Mouse (Mus musculus) stomach, embryonic 16.5 days (tissue): ENCODE results near the gene Cyp4f37. TPM values are rescaled to one million over a fixed set of nuclear protein-coding genes. Genes with fewer than 3 reads are reported as not detected.
A peak's percentile ranks its signal among the peaks of the same experiment; 100 is the strongest.

Source experiments
- ATAC-seq: fragments of 200-750 bp; cut with Nextera tagmentation; 2 replicates; pipeline ENCODE4 v1.8.0; 2017; ENCODE audit warnings: moderate number of reproducible peaks, moderate TSS enrichment; ENCODE audit not compliant: insufficient read depth, low FRiP score
- H3K27ac ChIP-seq: fragments of 300-500 bp; sonication (generic); 2 replicates; pipeline ENCODE4 v1.5.1; 2014; ENCODE audit warnings: low read length
- H3K27me3 ChIP-seq: fragments of 300-500 bp; sonication (generic); 2 replicates; pipeline ENCODE4 v1.6.1; 2014; ENCODE audit warnings: low read length, control low read depth, mixed read lengths; ENCODE audit not compliant: control insufficient read depth, insufficient read depth
- H3K36me3 ChIP-seq: fragments of 300-500 bp; sonication (generic); 2 replicates; pipeline ENCODE4 v1.6.1; 2014; ENCODE audit warnings: low read length; ENCODE audit not compliant: control insufficient read depth, insufficient read depth
- H3K4me1 ChIP-seq: fragments of 300-500 bp; sonication (generic); 2 replicates; pipeline ENCODE4 v1.6.1; 2014; ENCODE audit warnings: low read length, control low read depth, mixed read lengths; ENCODE audit not compliant: control insufficient read depth, insufficient read depth
- H3K4me2 ChIP-seq: fragments of 300-500 bp; sonication (generic); 2 replicates; pipeline ENCODE4 v1.6.1; 2014; ENCODE audit warnings: low read depth, low read length, mixed read lengths
- H3K4me3 ChIP-seq: fragments of 300-500 bp; sonication (generic); replicated peaks from 2 replicates; pipeline ENCODE4 v1.5.1; 2014; ENCODE audit warnings: mild to moderate bottlenecking, low read length
- H3K9ac ChIP-seq: fragments of 300-500 bp; sonication (generic); 2 replicates; pipeline ENCODE4 v1.6.1; 2014; ENCODE audit warnings: low read length
- H3K9me3 ChIP-seq: fragments of 300-500 bp; sonication (generic); replicated peaks from 2 replicates; pipeline ENCODE4 v1.6.1; 2016; ENCODE audit warnings: low read length, control low read depth; ENCODE audit not compliant: control insufficient read depth
- WGBS: fragments of 180-500 bp; shearing (Covaris S2); extraction: QIAGEN DNeasy Blood & Tissue Kit; methylation state at CpG from one replicate; pipeline ENCODE4 v1.1.7; 2014; 5-methylcytosine and 5-hydroxymethylcytosine counted together
- polyA plus RNA-seq: library from polyadenylated mRNA; unstranded; fragments of >200 nt; fragmentation: Nextera tagmentation; extraction: Ambion mirVana; gene quantifications from 2 replicates; pipeline ENCODE4 v1.2.1, GENCODE M21; 2015

Cyp4f37 gene
- polyA plus RNA-seq, 1 experiment from 2014 or later: not detected

DNA sequence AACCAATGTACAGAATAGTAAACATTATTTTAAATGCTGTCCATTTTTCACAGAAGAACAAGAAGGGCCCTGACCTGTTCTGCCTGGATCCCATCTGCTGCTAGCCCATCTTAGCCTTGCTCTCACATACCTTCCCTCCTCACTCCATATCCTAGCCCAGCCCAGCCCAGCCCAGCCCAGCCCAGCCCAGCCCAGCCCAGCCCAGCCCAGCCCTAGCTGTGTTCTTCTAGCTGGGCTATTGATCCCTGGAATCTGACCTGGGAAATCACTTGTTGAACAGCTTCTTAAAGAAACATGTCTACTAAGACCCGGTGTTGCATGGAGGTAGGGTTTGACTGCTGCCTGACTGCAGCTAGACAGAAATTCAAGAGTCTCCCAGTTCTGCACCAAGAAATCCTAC lies 37.1 kb downstream of the Cyp4f37 start:
- H3K9ac ChIP-seq: no peak overlapping the region
- H3K9me3 ChIP-seq: no peaks in the 10 kb centered on the region
- H3K36me3 ChIP-seq: no peaks in the 10 kb centered on the region
- H3K27me3 ChIP-seq: no peaks in the 10 kb centered on the region
- H3K27ac ChIP-seq: no peak overlapping the region
- 52% methylated on average over 1 of the region's 1 CpGs for WGBS
- H3K4me3 ChIP-seq: no peak overlapping the region
- no peak overlapping the region for H3K4me2 ChIP-seq
- no peaks in the 10 kb centered on the region; the same call in 1 of the 2 replicates for H3K4me1 ChIP-seq
- peak; percentile 66; the same call in 1 of the 2 replicates for ATAC-seq

DNA sequence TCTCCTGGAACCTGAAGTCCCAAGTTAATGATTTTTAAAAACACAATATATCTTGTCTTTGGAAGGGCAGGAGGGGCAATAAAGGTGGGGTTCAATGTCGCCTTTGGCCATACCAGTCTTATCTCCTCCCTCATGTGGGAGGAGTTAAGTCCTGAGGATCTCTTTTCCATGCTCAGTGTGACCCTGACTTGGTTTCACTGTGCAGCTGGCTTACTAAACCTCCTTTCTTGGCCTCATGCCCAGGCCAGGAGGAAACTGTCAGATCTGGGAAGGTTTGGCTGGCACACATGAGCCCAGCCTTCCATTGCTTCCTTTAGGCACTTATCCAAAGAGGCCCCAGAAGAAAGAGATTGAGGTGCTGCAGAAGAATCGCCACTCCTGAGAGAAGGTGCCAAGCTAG lies 37.6 kb downstream of the Cyp4f37 start, which contains the start of gene Cyp4f40:
Cyp4f40 (plus strand) TSS at position 189 of the 400 bp plus-strand sequence.
- Histone ChIP-seq H3K4me3 (no peak within 1 kb of the TSS), H3K27ac (no peak within 1 kb of the TSS), H3K9ac (no peak within 1 kb of the TSS), H3K9me3 (no peaks in the 10 kb centered on the region), H3K4me2 (0 out of 2 replicates have a peak within 1 kb of the TSS, but pooled peaks have one; percentile 0), H3K4me1 (no peaks in the 10 kb centered on the region; the same call in 1 of the 2 replicates), H3K36me3 (no peaks in the 10 kb centered on the region), H3K27me3 (no peaks in the 10 kb centered on the region)
- WGBS: 47% methylated on average over 2 of the region's 2 CpGs
- ATAC-seq: peak; percentile 87

DNA sequence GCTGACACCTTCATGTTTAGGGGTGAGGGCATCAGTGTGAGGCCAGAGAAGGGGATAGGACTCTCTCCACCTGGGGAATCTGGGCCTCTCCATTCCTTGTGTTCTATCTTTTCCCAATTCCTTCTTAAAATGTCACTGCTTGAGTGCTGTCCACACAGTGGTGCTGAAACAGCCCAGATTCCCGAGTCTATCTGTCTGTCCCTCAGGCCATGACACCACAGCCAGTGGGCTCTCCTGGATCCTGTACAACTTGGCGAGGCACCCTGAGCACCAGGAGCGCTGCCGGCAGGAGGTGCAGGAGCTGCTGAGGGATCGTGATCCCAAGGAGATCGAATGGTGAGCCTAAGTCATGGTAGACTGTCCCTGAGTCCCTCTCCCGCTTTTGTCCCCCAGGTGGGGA lies 52.9 kb downstream of the Cyp4f37 start:
- Histone ChIP-seq H3K4me2 (no peak overlapping the region), H3K9ac (no peak overlapping the region), H3K4me3 (no peak overlapping the region), H3K9me3 (no peaks in the 10 kb centered on the region), H3K27me3 (no peaks in the 10 kb centered on the region), H3K4me1 (no peaks in the 10 kb centered on the region), H3K27ac (no peak overlapping the region), H3K36me3 (no peaks in the 10 kb centered on the region)
- 52% methylated on average over 7 of the region's 7 CpGs for WGBS
- no peak for ATAC-seq

DNA sequence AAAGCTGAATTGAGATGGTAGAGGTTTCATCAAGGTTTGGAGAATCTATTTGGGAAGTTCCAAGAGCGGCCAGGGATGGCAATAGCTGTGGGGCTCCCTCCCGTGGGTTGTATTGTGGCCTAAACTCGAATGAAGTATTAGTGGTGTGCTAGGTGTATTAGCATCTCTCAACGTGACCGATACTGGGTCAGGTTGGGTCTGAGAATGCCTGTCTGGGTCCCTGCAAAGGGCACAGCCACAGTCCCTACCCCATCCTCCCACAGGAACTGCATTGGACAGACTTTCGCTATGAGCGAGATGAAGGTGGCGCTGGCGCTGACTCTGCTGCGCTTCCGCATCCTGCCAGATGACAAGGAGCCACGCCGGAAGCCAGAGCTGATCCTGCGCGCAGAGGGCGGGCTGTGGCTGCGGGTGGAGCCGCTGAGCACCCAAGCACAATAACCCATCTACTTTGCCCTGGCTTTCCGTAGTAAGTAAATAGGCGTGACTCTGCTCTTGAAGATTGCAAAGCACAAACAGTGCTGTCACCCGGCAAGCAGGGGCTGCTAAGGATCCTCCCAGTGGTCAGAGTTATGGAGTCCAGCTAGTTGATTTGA lies 55.0 kb downstream of the Cyp4f37 start:
- WGBS: 36% methylated on average over 21 of the region's 21 CpGs
- H3K36me3 ChIP-seq: no peaks in the 10 kb centered on the region
- no peaks in the 10 kb centered on the region for H3K27me3 ChIP-seq
- H3K27ac ChIP-seq: no peak overlapping the region
- no peak overlapping the region for H3K9ac ChIP-seq
- no peaks in the 10 kb centered on the region for H3K4me1 ChIP-seq
- no peak overlapping the region for H3K4me3 ChIP-seq
- no peak for ATAC-seq
- H3K4me2 ChIP-seq: peak overlapping the region; percentile 40
- no peaks in the 10 kb centered on the region for H3K9me3 ChIP-seq

DNA sequence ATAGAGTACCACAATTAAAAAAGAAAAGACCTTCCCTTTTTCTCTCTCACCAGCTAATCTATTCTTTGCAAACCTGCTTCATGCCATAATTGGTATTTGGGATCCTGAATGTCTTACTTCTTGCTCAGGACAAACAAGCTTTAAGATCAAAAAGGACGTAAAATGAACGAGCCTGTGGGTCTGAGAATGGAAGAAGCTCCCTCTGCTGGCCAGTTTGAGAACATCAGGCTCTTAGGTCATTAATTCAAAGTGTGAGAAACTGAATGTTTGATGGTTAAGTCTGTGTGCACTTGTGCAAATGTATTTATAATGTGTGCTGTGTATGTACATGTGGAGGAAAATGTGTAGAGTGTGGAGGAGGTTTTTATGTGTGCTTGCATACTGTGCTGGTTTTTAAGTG lies 59.3 kb downstream of the Cyp4f37 start:
- ATAC-seq: no peak
- Histone ChIP-seq H3K4me1 (no peaks in the 10 kb centered on the region), H3K4me3 (no peak overlapping the region), H3K27ac (no peak overlapping the region), H3K9ac (no peak overlapping the region), H3K36me3 (no peaks in the 10 kb centered on the region), H3K9me3 (no peaks in the 10 kb centered on the region), H3K4me2 (no peak overlapping the region), H3K27me3 (no peaks in the 10 kb centered on the region)
- 13% methylated on average over 2 of the region's 2 CpGs for WGBS

DNA sequence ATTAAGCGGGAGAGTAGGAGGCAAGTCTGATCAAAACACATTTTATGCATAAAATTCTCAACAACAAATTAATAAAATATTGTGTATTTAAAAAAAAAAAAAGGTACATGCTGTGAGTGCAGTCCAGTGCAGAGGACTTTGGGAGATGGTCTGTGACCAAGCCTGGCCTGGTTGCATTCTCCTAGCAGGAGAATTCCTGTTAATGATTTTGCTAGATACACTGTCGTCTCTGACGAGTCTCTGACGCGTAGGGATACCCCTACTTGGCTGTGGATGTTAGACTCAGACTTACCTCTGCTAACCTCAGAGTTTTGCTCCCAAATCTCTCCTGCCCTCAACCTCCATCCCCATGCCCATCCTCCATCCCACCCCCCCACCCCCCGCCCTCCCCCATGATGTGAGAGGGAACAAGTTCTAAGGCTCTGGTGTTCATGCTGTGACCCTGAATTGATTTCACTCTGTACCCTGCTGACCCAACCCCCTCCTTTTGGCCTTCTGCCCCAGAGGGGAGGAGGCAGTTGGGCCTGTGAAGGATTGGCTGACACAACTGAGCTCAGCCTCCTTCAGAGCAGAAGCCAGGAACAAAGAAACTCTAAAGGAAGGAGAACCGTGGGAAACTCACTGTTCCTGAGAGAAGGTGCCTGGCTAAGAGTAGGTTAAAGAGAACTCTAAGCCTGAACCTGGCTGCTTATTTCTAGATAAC lies 64.1 kb downstream of the Cyp4f37 start, which contains the start of gene Cyp4f15:
Cyp4f15 (plus strand) TSS at position 580 of the 703 bp plus-strand sequence.
- Histone ChIP-seq H3K9ac (no peak within 1 kb of the TSS), H3K4me2 (no peak within 1 kb of the TSS), H3K27me3 (no peaks in the 10 kb centered on the region), H3K4me1 (no peaks in the 10 kb centered on the region), H3K9me3 (no peaks in the 10 kb centered on the region), H3K36me3 (no peaks in the 10 kb centered on the region), H3K27ac (no peak within 1 kb of the TSS), H3K4me3 (no peak within 1 kb of the TSS)
- ATAC-seq: peak; percentile 56; the same call in 1 of the 2 replicates
- 22% methylated on average over 7 of the region's 7 CpGs for WGBS

Other genes with a start within 250 kb of the Cyp4f37 start
- 23.7 and 24.5 TPM in 2 replicates for gene Wiz, start 231.9 kb upstream of the Cyp4f37 start, polyA plus RNA-seq
- gene Rasal3, start 217.7 kb upstream of the Cyp4f37 start, polyA plus RNA-seq: 1.8 and 2.1 TPM in 2 replicates
- 0.39 and 0.84 TPM in 2 replicates for gene Pglyrp2, start 197.1 kb upstream of the Cyp4f37 start, polyA plus RNA-seq
- gene Cyp4f39, start 168.6 kb upstream of the Cyp4f37 start, polyA plus RNA-seq: 26.2 and 42.6 TPM in 2 replicates
- 7.2 and 7.5 TPM in 2 replicates for gene Cyp4f17, start 115.3 kb upstream of the Cyp4f37 start, polyA plus RNA-seq
- gene Cyp4f16, start 84.8 kb upstream of the Cyp4f37 start, polyA plus RNA-seq: 26.4 and 28.7 TPM in 2 replicates
- gene Cyp4f40, start 37.6 kb downstream of the Cyp4f37 start, polyA plus RNA-seq: 1.2 and 2.1 TPM in 2 replicates
- gene Cyp4f15, start 64.3 kb downstream of the Cyp4f37 start, polyA plus RNA-seq: 0.41 and 1.0 TPM in 2 replicates
- gene Zfp871, start 167.0 kb downstream of the Cyp4f37 start, polyA plus RNA-seq: 23.6 and 30.6 TPM in 2 replicates
- gene Zfp811, start 188.6 kb downstream of the Cyp4f37 start, polyA plus RNA-seq: 4.5 and 4.8 TPM in 2 replicates
- gene Zfp799, start 209.0 kb downstream of the Cyp4f37 start, polyA plus RNA-seq: 7.9 and 9.4 TPM in 2 replicates